Mouse (Mus musculus) spleen, adult 2 months (tissue): Measurements from ENCODE around the gene Shc3. TPM values are rescaled to one million over a fixed set of nuclear protein-coding genes. Genes with fewer than 3 reads are reported as not detected.

Experiments used
- DNase-seq, 2 experiments: peaks; one replicate each; pipeline versions ENCODE4 v3.0.0 to v3.0.0-alpha.2; 2012 to 2021; ENCODE audit warnings: low spot score in 2 of 2, low read depth in 1 of 2
- H3K27ac ChIP-seq: fragments of 200-500 bp; 2 replicates; pipeline ENCODE4 v1.5.1; 2012; ENCODE audit warnings: low read length, inconsistent platforms; ENCODE audit not compliant: insufficient read depth
- H3K27me3 ChIP-seq: fragments of 200-500 bp; 2 replicates; pipeline ENCODE4 v1.6.1; 2012; ENCODE audit warnings: mild to moderate bottlenecking, moderate library complexity, low read length, inconsistent platforms; ENCODE audit not compliant: control insufficient read depth, insufficient read depth
- H3K36me3 ChIP-seq: fragments of 200-500 bp; 2 replicates; pipeline ENCODE4 v1.6.1; 2012; ENCODE audit warnings: mild to moderate bottlenecking, low read length, inconsistent platforms; ENCODE audit not compliant: control insufficient read depth, insufficient read depth
- H3K4me1 ChIP-seq: fragments of 200-500 bp; 2 replicates; pipeline ENCODE4 v1.6.1; 2011; ENCODE audit warnings: inconsistent platforms; ENCODE audit not compliant: control insufficient read depth, insufficient read depth, insufficient read length
- H3K4me3 ChIP-seq: fragments of 200-500 bp; 2 replicates; pipeline ENCODE4 v1.5.1; 2011; ENCODE audit warnings: mild to moderate bottlenecking, inconsistent platforms; ENCODE audit not compliant: insufficient read depth, insufficient read length; ENCODE audit errors: extremely low read depth
- CTCF ChIP-seq: fragments of 200-500 bp; IDR thresholded peaks from 2 replicates; pipeline ENCODE4 v1.5.1; 2011; ENCODE audit warnings: mild to moderate bottlenecking, inconsistent platforms; ENCODE audit not compliant: insufficient read depth, insufficient read length, insufficient replicate concordance; ENCODE audit errors: extremely low read depth
- POLR2A ChIP-seq: fragments of 200-500 bp; IDR thresholded peaks from 2 replicates; pipeline ENCODE4 v1.6.1; 2011; ENCODE audit warnings: low read depth, low read length, inconsistent platforms
- WGBS: fragments of 180-500 bp; shearing (Covaris S2); methylation state at CpG from one replicate; pipeline ENCODE4 v1.1.7; 2018; 5-methylcytosine and 5-hydroxymethylcytosine counted together
- polyA plus RNA-seq: library from polyadenylated mRNA; depleted of rRNA; stranded (reverse); fragments of >200 nt; gene quantifications from 2 replicates; pipeline ENCODE4 v1.2.3, GENCODE M21; 2012

Gene Shc3
- polyA plus RNA-seq, 1 experiment, result 0.14 TPM

- peak; percentile 60 to 75 for DNase-seq
- peak overlapping the region; percentile 81 for H3K27ac ChIP-seq
- H3K27me3 ChIP-seq, result no peaks in the 10 kb centered on the region
- WGBS, result 4% methylated on average over 20 of the region's 20 CpGs
- peak overlapping the region; percentile 45; the same call in 1 of the 2 replicates for H3K4me3 ChIP-seq
- TF ChIP-seq POLR2A (no peak), CTCF (no peak)
- no peaks in the 10 kb centered on the region for H3K36me3 ChIP-seq
- H3K4me1 ChIP-seq, result peaks cover 37% of the 10 kb centered on the region; the same call in 1 of the 2 replicates
Observed at GRCm38 (mm10) chr13:51400736-51401501, 168.3 kb downstream of the Shc3 start.

GRCm38 (mm10) chr13:51400186-51400719, 169.0 kb downstream of the Shc3 start:
- peak overlapping the region; percentile 45; the same call in 1 of the 2 replicates for H3K4me3 ChIP-seq
- no peak for DNase-seq

GRCm38 (mm10) chr13:51399562-51399961, 169.7 kb downstream of the Shc3 start:
- Histone ChIP-seq H3K4me1 (peaks cover 42% of the 10 kb centered on the region; the same call in 1 of the 2 replicates), H3K27me3 (no peaks in the 10 kb centered on the region), H3K27ac (peak overlapping the region; percentile 68; the same call in 1 of the 2 replicates), H3K36me3 (no peaks in the 10 kb centered on the region), H3K4me3 (no peak overlapping the region)
- TF ChIP-seq CTCF (no peak), POLR2A (no peak)
- no peak for DNase-seq
- 83% methylated on average over 3 of the region's 3 CpGs for WGBS

More at GRCm38 (mm10) chr13:51400186-51400719, 169.0 kb downstream of the Shc3 start:
- Histone ChIP-seq H3K36me3 (no peaks in the 10 kb centered on the region), H3K27me3 (no peaks in the 10 kb centered on the region), H3K27ac (peak overlapping the region; percentile 68), H3K4me1 (peaks cover 44% of the 10 kb centered on the region; the same call in 1 of the 2 replicates)
- WGBS, result 22% methylated on average over 14 of the region's 14 CpGs
- TF ChIP-seq CTCF (no peak), POLR2A (no peak)

- Histone ChIP-seq H3K4me1 (peaks cover 39% of the 10 kb centered on the region; the same call in 1 of the 2 replicates), H3K36me3 (no peaks in the 10 kb centered on the region), H3K27ac (peak overlapping the region; percentile 41), H3K27me3 (no peaks in the 10 kb centered on the region), H3K4me3 (no peak overlapping the region)
- DNase-seq, result peak; percentile 55 to 87
- TF ChIP-seq CTCF, result no peak
- TF ChIP-seq POLR2A, result no peak
- WGBS, result 16% methylated on average over 6 of the region's 6 CpGs
Observed at GRCm38 (mm10) chr13:51397861-51398260, 171.4 kb downstream of the Shc3 start.

- no peak overlapping the region for H3K4me3 ChIP-seq
- no peaks in the 10 kb centered on the region for H3K36me3 ChIP-seq
- 20% methylated on average over 1 of the region's 1 CpGs for WGBS
- no peak overlapping the region for H3K27ac ChIP-seq
- peaks cover 31% of the 10 kb centered on the region; the same call in 1 of the 2 replicates for H3K4me1 ChIP-seq
- H3K27me3 ChIP-seq, result no peaks in the 10 kb centered on the region
- no peak for TF ChIP-seq CTCF
- TF ChIP-seq POLR2A, result no peak
- DNase-seq, result no peak
Observed at GRCm38 (mm10) chr13:51392256-51392655, 177.0 kb downstream of the Shc3 start.

- TF ChIP-seq CTCF, result no peak
- no peak for TF ChIP-seq POLR2A
- peak in 1 of 2 experiments; percentile 36 for DNase-seq
- 42% methylated on average over 6 of the region's 6 CpGs for WGBS
- Histone ChIP-seq H3K4me1 (peaks cover 26% of the 10 kb centered on the region; the same call in 1 of the 2 replicates), H3K36me3 (no peaks in the 10 kb centered on the region), H3K27me3 (no peaks in the 10 kb centered on the region), H3K27ac (peak overlapping the region; percentile 17; the same call in 1 of the 2 replicates), H3K4me3 (no peak overlapping the region)
Observed at GRCm38 (mm10) chr13:51391359-51391916, 177.8 kb downstream of the Shc3 start.
